Comparison of ENCODE assay signal across 8 mouse cellular contexts in the genomic region with DNA sequence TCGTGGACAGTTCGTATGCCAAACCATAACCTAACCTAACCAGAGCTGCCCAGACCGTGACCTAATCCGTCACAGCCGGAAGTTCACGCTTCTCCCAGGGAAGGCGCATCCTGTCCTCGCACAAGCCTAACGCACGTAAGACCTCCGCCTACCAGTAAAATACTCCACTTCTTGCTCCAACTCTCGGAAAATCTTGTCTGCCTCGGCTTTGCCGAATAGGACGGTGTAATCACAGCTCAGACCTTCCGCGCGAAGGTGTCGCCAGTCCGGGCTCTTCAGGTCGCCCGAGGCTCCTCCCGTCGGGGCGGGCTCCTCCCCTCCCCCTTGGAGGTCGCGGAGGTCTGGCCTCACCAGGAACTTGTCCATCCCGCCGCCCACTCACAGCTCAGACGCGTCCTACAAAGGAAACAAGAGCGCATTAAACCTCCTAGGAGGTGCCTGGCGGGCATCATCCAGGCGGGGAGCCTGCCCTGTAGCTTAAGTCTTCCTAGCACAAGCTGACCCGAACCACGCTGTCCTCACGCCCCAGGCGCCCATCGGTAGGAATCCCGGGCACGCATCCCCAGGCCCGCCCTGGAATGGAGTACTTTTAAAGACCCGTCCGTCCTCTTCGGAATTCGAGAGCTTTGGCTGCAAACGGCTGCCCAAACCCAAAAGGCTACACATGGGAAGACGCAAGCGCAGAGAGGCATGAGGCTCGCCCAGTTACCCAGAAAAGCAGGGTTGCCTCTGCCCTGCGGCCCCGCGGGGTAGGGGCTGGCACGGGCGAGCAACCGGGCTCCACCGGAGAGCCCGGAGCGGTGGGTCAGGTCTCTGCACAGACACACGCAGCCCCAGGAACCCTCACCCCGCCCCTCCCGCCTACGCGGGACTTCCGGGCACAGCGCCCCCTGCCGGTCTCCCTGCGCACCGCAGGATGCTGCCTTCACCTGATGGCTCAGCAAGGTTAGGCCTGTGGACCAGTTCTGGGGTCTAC. TPM values are rescaled to one million over a fixed set of nuclear protein-coding genes. Genes with fewer than 3 reads are reported as not detected.
A peak's percentile ranks its signal among the peaks of the same experiment; 100 is the strongest.
DNase-seq lines count a peak whose midpoint lies in the region.

A gene (minus strand): TSS at position 845 of the 976 bp plus-strand sequence.

- peak within 1 kb of the TSS; percentile 76 for H3K4me3 ChIP-seq in hindbrain, embryonic 10.5 days

- H3K9me3 ChIP-seq in hindbrain, embryonic 10.5 days = no peaks in the 10 kb centered on the region

- peaks cover 37% of the 10 kb centered on the region for H3K36me3 ChIP-seq in hindbrain, embryonic 10.5 days

- peaks cover 44% of the 10 kb centered on the region for H3K4me1 ChIP-seq in hindbrain, embryonic 10.5 days (replicated peaks)

- DNase-seq in Muller cell, postnatal 12 days (ENCODE audit: inconsistent ontology term) = peak; percentile 89
- peak; percentile 81 for DNase-seq in cerebellum, adult 9-11 months
- peak in 1 of 2 experiments; percentile 80 for DNase-seq in frontal cortex, adult 2 months (ENCODE audit: extremely low spot score in 1 of 2, low spot score in 1 of 2)
- DNase-seq in hindbrain, embryonic 10.5 days (ENCODE audit: low spot score) = peak; percentile 93
- DNase-seq in layer of hippocampus, postnatal 10 days (ENCODE audit: low spot score in 2 of 2) = peak; percentile 86 to 87
- DNase-seq in lung, postnatal 10 days = peak; percentile 86
- peak; percentile 83 for DNase-seq in ovary, postnatal 36 days (ENCODE audit: low spot score)
- DNase-seq in thymus, postnatal 36 days = peak; percentile 86 to 90

- H3K27ac ChIP-seq in hindbrain, embryonic 10.5 days = peak within 1 kb of the TSS; percentile 92

- no peaks in the 10 kb centered on the region for H3K27me3 ChIP-seq in hindbrain, embryonic 10.5 days (ENCODE audit: insufficient read depth, poor library complexity, severe bottlenecking)

- WGBS in hindbrain, embryonic 10.5 days = under 1% methylated on average over 69 of the region's 69 CpGs

RNA-seq across cellular contexts. Expression of the gene that starts here (rescaled TPM):
- 8.7 and 10.0 TPM in 2 replicates for polyA plus RNA-seq in frontal cortex, adult 2 months (2012; rRNA removed)
- polyA plus RNA-seq in hindbrain, embryonic 10.5 days (2016; fragmentation: Nextera tagmentation; extraction: Ambion mirVana) = 13.1 and 13.4 TPM in 2 replicates
- total RNA-seq in layer of hippocampus, postnatal 10 days (2021) = 1 to 10 TPM; 4.1 to 5.5 TPM
